ENCODE assay signal across 8 mouse cellular contexts in the genomic region with DNA sequence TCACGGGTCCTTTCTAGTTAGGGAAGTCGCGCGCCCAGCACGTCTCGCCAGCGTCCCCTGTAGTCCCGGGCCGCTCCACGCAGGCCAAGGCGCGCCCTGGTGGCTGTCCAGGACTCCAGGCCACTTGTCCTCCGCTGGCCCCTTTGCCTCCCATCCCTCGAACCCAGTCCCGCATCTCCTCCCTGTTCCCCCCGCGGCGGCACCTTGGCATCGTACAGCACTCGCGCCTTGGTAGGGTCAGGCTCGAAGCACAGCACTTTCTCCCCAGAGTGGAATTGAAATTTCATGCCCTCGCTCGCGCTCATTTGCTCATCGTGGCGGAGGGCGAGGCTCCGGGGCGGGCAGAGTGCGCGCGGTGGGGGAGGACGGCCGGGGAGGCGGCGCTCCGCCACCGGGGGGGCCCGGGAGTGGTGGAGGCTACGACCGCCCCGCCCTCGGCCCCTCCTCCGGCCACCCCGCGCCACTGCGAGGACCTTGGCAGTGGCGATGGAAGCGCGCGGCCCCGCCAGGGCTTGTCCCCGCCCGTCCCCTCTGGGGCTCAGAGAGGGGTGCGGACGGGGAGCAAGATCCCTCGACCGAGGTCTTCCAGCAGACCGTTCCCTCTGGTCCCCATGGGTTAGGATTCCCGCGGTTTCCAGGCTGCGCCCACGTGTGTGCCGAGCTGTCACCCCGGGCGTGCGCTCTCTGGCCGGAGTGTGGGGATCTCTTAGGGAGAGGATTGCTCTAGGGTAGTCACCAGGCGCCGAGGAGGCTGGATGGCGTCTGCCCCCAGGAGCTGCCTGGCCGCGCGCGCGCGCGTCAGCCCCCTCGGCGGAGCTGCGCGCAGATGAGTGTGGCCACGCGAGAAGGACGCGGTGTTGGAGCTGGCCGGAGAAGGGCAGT. TPM values are rescaled to one million over a fixed set of nuclear protein-coding genes. Genes with fewer than 3 reads are reported as not detected.
DNase-seq lines count a peak whose midpoint lies in the region; ATAC-seq lines count a peak whose summit lies in the region.

A gene (minus strand): TSS at position 374 of the 882 bp plus-strand sequence.

- peak within 1 kb of the TSS; percentile 93 for H3K27ac ChIP-seq in hindbrain, embryonic 15.5 days (replicated peaks)

- H3K4me2 ChIP-seq in hindbrain, embryonic 15.5 days: peak within 1 kb of the TSS; percentile 77

- H3K27me3 ChIP-seq in hindbrain, embryonic 15.5 days: no peaks in the 10 kb centered on the region

- 0 out of 2 replicates have a peak, but pooled peaks cover 5% of the 10 kb centered on the region for H3K4me1 ChIP-seq in hindbrain, embryonic 15.5 days (replicated peaks)

- H3K9ac ChIP-seq in hindbrain, embryonic 15.5 days: peak within 1 kb of the TSS; percentile 72

- WGBS in hindbrain, embryonic 15.5 days: 23% methylated on average over 80 of the region's 88 CpGs

- no peaks in the 10 kb centered on the region; the same call in 1 of the 2 replicates for H3K36me3 ChIP-seq in hindbrain, embryonic 15.5 days

- ATAC-seq in hindbrain, embryonic 15.5 days (ENCODE audit: low FRiP score, low read depth): peak; percentile 93

- peak within 1 kb of the TSS; percentile 61 for H3K4me3 ChIP-seq in hindbrain, embryonic 15.5 days

- H3K9me3 ChIP-seq in hindbrain, embryonic 15.5 days: no peaks in the 10 kb centered on the region

- peak; percentile 87 for DNase-seq in T-cell, adult 2 months (ENCODE audit: low spot score)
- DNase-seq in cerebellum, postnatal 36 days: peak; percentile 78 to 89
- peak; percentile 79 for DNase-seq in gastrocnemius, adult 18-20 months (ENCODE audit: low spot score)
- DNase-seq in left cerebral cortex, adult 11 months (ENCODE audit: low spot score): peak; percentile 66
- DNase-seq in lung, postnatal 36 days: peak; percentile 89
- DNase-seq in retina, embryonic 14.5 days (ENCODE audit: low spot score): peak; percentile 82
- peak; percentile 84 for DNase-seq in thymus, postnatal 4 days

RNA-seq across cellular contexts. Expression of the gene that starts here (rescaled TPM):
- total RNA-seq in gastrocnemius, adult 18-20 months (2021): 10 to 100 TPM; 36.0 to 42.6 TPM
- polyA plus RNA-seq in hindbrain, embryonic 15.5 days (2015; fragmentation: Nextera tagmentation; extraction: Ambion mirVana): 18.2 and 18.8 TPM in 2 replicates

Comparison
In these comparisons a context has a peak if more than half of its experiments do, and no peak if none do; other contexts are left out.
1. Peak in every context shown above with its lines: DNase-seq, ATAC-seq, H3K4me3 ChIP-seq and H3K27ac ChIP-seq.